Mouse (Mus musculus) left cerebral cortex, postnatal 14 days (tissue): ENCODE data around the gene Platr17. TPM values are rescaled to one million over a fixed set of nuclear protein-coding genes. Genes with fewer than 3 reads are reported as not detected.
"Not testable (repeated sequence)": the region's sequence is repeated elsewhere in the genome, so short reads cannot be mapped to it uniquely, and the experiment has no call there.

Experiments
- DNase-seq, 2 experiments: peaks; one replicate each; pipeline ENCODE4 v3.0.0; 2021 to 2022; ENCODE audit warnings: low spot score in 2 of 2, mixed read lengths in 1 of 2
- intact Hi-C: fragments of 180-260 bp; cut with DNase I; formaldehyde crosslinking; loops from one replicate; pipeline ENCODE4 v1.15.1; 2025
- total RNA-seq, 2 experiments: library from RNA; stranded (reverse); gene quantifications; 2 replicates each; pipeline ENCODE4 v1.2.3; 2021

The Platr17 gene
- total RNA-seq, 2 experiments from 2014 or later: not detected

- no peak for DNase-seq
- intact Hi-C loops: no loop called here
Observed at GRCm38 (mm10) chr17:33900989-33901314, 4.0 kb upstream of the Platr17 start.

GRCm38 (mm10) chr17:33901653-33902052 is 3.3 kb upstream of the Platr17 start:
- intact Hi-C loops: no loop called here
- no peak for DNase-seq

GRCm38 (mm10) chr17:33902079-33902478 is 2.9 kb upstream of the Platr17 start:
- intact Hi-C loops: no loop called here

GRCm38 (mm10) chr17:33902491-33902890 is 2.4 kb upstream of the Platr17 start:
- intact Hi-C loops: no loop called here
- DNase-seq: no peak

More at GRCm38 (mm10) chr17:33902079-33902478, 2.9 kb upstream of the Platr17 start:
- no peak for DNase-seq

GRCm38 (mm10) chr17:33903911-33904651 is 854 bp upstream of the Platr17 start:
- DNase-seq, intact Hi-C loops: not testable (repeated sequence)

GRCm38 (mm10) chr17:33908331-33909076 is 3.6 kb downstream of the Platr17 start:
- intact Hi-C loops: no loop called here
- DNase-seq: peak; percentile 54 to 71

GRCm38 (mm10) chr17:33909077-33909868 is 4.3 kb downstream of the Platr17 start, which contains the start of gene Daxx:
Gene Daxx (plus strand): TSS chr17:33909414.
- DNase-seq: peak; percentile 98
- intact Hi-C loops: no loop called here

- DNase-seq: peak in 1 of 2 experiments; percentile 44
- intact Hi-C loops: no loop called here
Observed at GRCm38 (mm10) chr17:33909869-33910250, 4.9 kb downstream of the Platr17 start.

- peak in 1 of 2 experiments; percentile 9 for DNase-seq
- intact Hi-C loops: no loop called here
Observed at GRCm38 (mm10) chr17:33910346-33911051, 5.6 kb downstream of the Platr17 start.

- DNase-seq: no peak
- intact Hi-C loops: no loop called here
Observed at GRCm38 (mm10) chr17:33911052-33911812, 6.3 kb downstream of the Platr17 start.

GRCm38 (mm10) chr17:33911813-33912414 is 7.0 kb downstream of the Platr17 start:
- peak in 1 of 2 experiments; percentile 5 for DNase-seq
- intact Hi-C loops: no loop called here

- no peak for DNase-seq
- intact Hi-C loops: no loop called here
Observed at GRCm38 (mm10) chr17:33913264-33913663, 8.3 kb downstream of the Platr17 start.

GRCm38 (mm10) chr17:33913905-33914304 is 9.0 kb downstream of the Platr17 start:
- intact Hi-C loops: no loop called here
- DNase-seq: no peak

- intact Hi-C loops: no loop called here
- peak in 1 of 2 experiments; percentile 8 for DNase-seq
Observed at GRCm38 (mm10) chr17:33914969-33915391, 10.0 kb downstream of the Platr17 start.

GRCm38 (mm10) chr17:33915671-33916250 is 10.8 kb downstream of the Platr17 start, which contains the start of the genes Tapbp and Zbtb22:
Gene Tapbp (plus strand): TSS chr17:33915899.
Gene Zbtb22 (plus strand): TSS chr17:33915904.
- DNase-seq: peak; percentile 97 to 98
- intact Hi-C loops: no loop called here

- intact Hi-C loops: no loop called here
- DNase-seq: no peak
Observed at GRCm38 (mm10) chr17:33916294-33916693, 11.4 kb downstream of the Platr17 start.

GRCm38 (mm10) chr17:33916847-33917655 is 12.1 kb downstream of the Platr17 start:
- intact Hi-C loops: no loop called here
- peak in 1 of 2 experiments; percentile 6 for DNase-seq
